Mouse (Mus musculus) heart, adult 2 months (tissue): ENCODE measurements around the gene Prrc2a. TPM values are rescaled to one million over a fixed set of nuclear protein-coding genes. Genes with fewer than 3 reads are reported as not detected.

Experiments
- DNase-seq, 2 experiments: peaks; one replicate each; pipeline ENCODE4 v3.0.0; 2021
- H3K27ac ChIP-seq: fragments of 200-600 bp; 2 replicates; pipeline ENCODE4 v1.8.1; 2022
- H3K27me3 ChIP-seq: fragments of 200-500 bp; 2 replicates; pipeline ENCODE4 v1.6.1; 2012; ENCODE audit warnings: mild to moderate bottlenecking, low read length, inconsistent platforms, mixed read lengths; ENCODE audit not compliant: control insufficient read depth, insufficient read depth
- H3K36me3 ChIP-seq: fragments of 200-500 bp; 2 replicates; pipeline ENCODE4 v1.6.1; 2012; ENCODE audit warnings: low read length, inconsistent platforms; ENCODE audit not compliant: control insufficient read depth, insufficient read depth
- H3K4me1 ChIP-seq: fragments of 200-500 bp; 2 replicates; pipeline ENCODE4 v1.6.1; 2011; ENCODE audit warnings: low read length; ENCODE audit not compliant: control insufficient read depth, insufficient read depth
- H3K4me3 ChIP-seq: fragments of 200-600 bp; 2 replicates; pipeline ENCODE4 v1.8.1; 2022
- H3K79me2 ChIP-seq: fragments of 200-500 bp; replicated peaks from 2 replicates; pipeline ENCODE4 v1.6.1; 2012; ENCODE audit warnings: mild to moderate bottlenecking, inconsistent platforms, low read length, moderate library complexity, mixed read lengths; ENCODE audit not compliant: control insufficient read depth, insufficient read depth
- H3K9ac ChIP-seq: fragments of 200-500 bp; 2 replicates; pipeline ENCODE4 v1.6.1; 2012; ENCODE audit warnings: low read depth, mild to moderate bottlenecking, control low read depth, inconsistent platforms, low read length, mixed read lengths
- CTCF ChIP-seq: fragments of 200-600 bp; IDR thresholded peaks from 2 replicates; pipeline ENCODE4 v1.8.1; 2022; ENCODE audit warnings: antibody characterized with exemption, mild to moderate bottlenecking, moderate library complexity
- EP300 ChIP-seq: fragments of 200-500 bp; IDR thresholded peaks from 2 replicates; pipeline ENCODE4 v1.6.1; 2011; ENCODE audit warnings: low read depth, low read length, control low read depth; ENCODE audit not compliant: insufficient read depth
- POLR2A ChIP-seq: fragments of 200-500 bp; IDR thresholded peaks from 2 replicates; pipeline ENCODE4 v1.6.1; 2011; ENCODE audit warnings: mild to moderate bottlenecking, low read depth, low read length, control low read depth; ENCODE audit not compliant: insufficient read depth
- WGBS: fragments of 180-500 bp; shearing (Covaris S2); methylation state at CpG from one replicate; pipeline ENCODE4 v1.1.7; 2018; 5-methylcytosine and 5-hydroxymethylcytosine counted together
- intact Hi-C: fragments of 180-260 bp; cut with DNase I; formaldehyde crosslinking; loops from one replicate; pipeline ENCODE4 v1.15.1; 2025
- polyA plus RNA-seq: library from polyadenylated mRNA; depleted of rRNA; stranded (reverse); fragments of >200 nt; gene quantifications from 2 replicates; pipeline ENCODE4 v1.2.3, GENCODE M21; 2012
- total RNA-seq, 2 experiments: library from RNA; stranded (reverse); gene quantifications; 2 replicates each; pipeline ENCODE4 v1.2.3; 2021

Gene Prrc2a
- total and polyA plus RNA-seq, 3 experiments, result 132 to 197 (median 139) TPM

GRCm38 (mm10) chr17:35146139-35146538 lies 18.6 kb downstream of the Prrc2a start:
- no peak for TF ChIP-seq CTCF
- TF ChIP-seq POLR2A, result no peak
- no peak for TF ChIP-seq EP300
- H3K79me2 ChIP-seq, result no peaks in the 10 kb centered on the region
- 86% methylated on average over 5 of the region's 5 CpGs for WGBS
- H3K4me3 ChIP-seq, result no peak overlapping the region
- no peak overlapping the region for H3K27ac ChIP-seq
- intact Hi-C loops, result no loop called here
- no peaks in the 10 kb centered on the region for H3K27me3 ChIP-seq
- no peaks in the 10 kb centered on the region for H3K4me1 ChIP-seq
- DNase-seq, result no peak
- H3K36me3 ChIP-seq, result peaks cover 2% of the 10 kb centered on the region; the same call in 1 of the 2 replicates
- no peak overlapping the region for H3K9ac ChIP-seq

- no peaks in the 10 kb centered on the region; the same call in 1 of the 2 replicates for H3K36me3 ChIP-seq
- H3K9ac ChIP-seq, result no peak overlapping the region
- H3K4me3 ChIP-seq, result no peak overlapping the region
- intact Hi-C loops, result loop anchor here (1.0 kb wide), 1 partner anchor 10 kb away; no protein-coding TSS in a partner anchor
- H3K27ac ChIP-seq, result no peak overlapping the region
- no peak for DNase-seq
- 83% methylated on average over 6 of the region's 6 CpGs for WGBS
- H3K27me3 ChIP-seq, result no peaks in the 10 kb centered on the region
- no peaks in the 10 kb centered on the region for H3K4me1 ChIP-seq
- TF ChIP-seq POLR2A (no peak), EP300 (no peak), CTCF (no peak)
- peaks cover 4% of the 10 kb centered on the region; the same call in 1 of the 2 replicates for H3K79me2 ChIP-seq
Measured at GRCm38 (mm10) chr17:35141971-35142370, 22.7 kb downstream of the Prrc2a start.

- intact Hi-C loops, result no loop called here
- Histone ChIP-seq H3K27ac (no peak overlapping the region), H3K79me2 (peaks cover 6% of the 10 kb centered on the region), H3K4me3 (no peak overlapping the region), H3K27me3 (no peaks in the 10 kb centered on the region), H3K9ac (no peak overlapping the region), H3K4me1 (peaks cover 3% of the 10 kb centered on the region), H3K36me3 (no peaks in the 10 kb centered on the region; the same call in 1 of the 2 replicates)
- no peak for DNase-seq
- TF ChIP-seq EP300 (no peak), POLR2A (no peak), CTCF (no peak)
- WGBS, result 65% methylated on average over 16 of the region's 16 CpGs
Measured at GRCm38 (mm10) chr17:35140490-35140996, 24.2 kb downstream of the Prrc2a start.

- no peak for DNase-seq
- intact Hi-C loops, result no loop called here
- WGBS, result 85% methylated on average over 3 of the region's 3 CpGs
- Histone ChIP-seq H3K27ac (no peak overlapping the region), H3K79me2 (peaks cover 6% of the 10 kb centered on the region), H3K4me3 (no peak overlapping the region), H3K27me3 (no peaks in the 10 kb centered on the region), H3K9ac (no peak overlapping the region), H3K4me1 (peaks cover 3% of the 10 kb centered on the region), H3K36me3 (no peaks in the 10 kb centered on the region; the same call in 1 of the 2 replicates)
- no peak for TF ChIP-seq POLR2A
- TF ChIP-seq EP300, result no peak
- TF ChIP-seq CTCF, result no peak
Measured at GRCm38 (mm10) chr17:35139269-35139668, 25.4 kb downstream of the Prrc2a start.

- Histone ChIP-seq H3K27me3 (no peaks in the 10 kb centered on the region), H3K27ac (peak overlapping the region; percentile 95), H3K4me1 (peaks cover 3% of the 10 kb centered on the region), H3K79me2 (peaks cover 6% of the 10 kb centered on the region), H3K36me3 (no peaks in the 10 kb centered on the region), H3K9ac (peak overlapping the region; percentile 89), H3K4me3 (peak overlapping the region; percentile 75)
- no peak for DNase-seq
- WGBS, result under 1% methylated on average over 43 of the region's 43 CpGs
- TF ChIP-seq EP300 (no peak), POLR2A (no peak), CTCF (no peak)
- intact Hi-C loops, result loop anchor here (2.0 kb wide), 2 partner anchors 15 to 27 kb away; partner anchors contain the start of gene Gpank1
Measured at GRCm38 (mm10) chr17:35135591-35136320, 28.9 kb downstream of the Prrc2a start.
